Mouse (Mus musculus): ENCODE data around the gene Rtl8b.

DNA sequence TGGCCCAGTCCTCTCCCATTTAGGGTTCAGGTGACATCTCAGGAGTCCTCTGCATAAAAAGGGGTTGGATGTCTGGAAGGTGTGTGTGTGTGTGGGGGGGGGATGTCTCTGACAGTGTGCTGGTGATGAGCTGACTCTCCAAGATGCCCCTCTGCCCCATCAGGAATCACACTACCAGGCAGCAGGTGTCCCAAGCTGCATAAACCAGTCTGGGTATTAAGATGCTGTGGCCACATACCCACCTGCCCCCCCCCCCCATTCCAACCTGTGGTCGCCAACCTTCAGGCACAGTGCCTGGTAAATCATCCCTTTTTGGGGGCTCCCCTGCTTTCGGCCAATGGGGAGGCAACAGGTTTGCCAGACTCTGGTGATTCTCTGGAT is 45.7 kb upstream of the Rtl8b start:
- no peak for TF ChIP-seq CTCF (IDR thresholded peaks at IDR 0.05; ENCODE audit: low read depth)
- no peak for TF ChIP-seq EP300 (optimal IDR thresholded peaks at IDR 0.05)

Measured in stomach, postnatal 0 days (tissue).